Mouse (Mus musculus) heart, postnatal 0 days (tissue): Measurements from ENCODE around the gene Elavl3. TPM values are rescaled to one million over a fixed set of nuclear protein-coding genes. Genes with fewer than 3 reads are reported as not detected.
A peak's percentile ranks its signal among the peaks of the same experiment; 100 is the strongest.

ENCODE experiments used
- ATAC-seq: fragments of 200-750 bp; cut with Nextera tagmentation; 2 replicates; pipeline ENCODE4 v1.8.0; 2017; ENCODE audit warnings: low read depth, moderate number of reproducible peaks, moderate library complexity; ENCODE audit not compliant: insufficient read depth
- DNase-seq: peaks from one replicate; pipeline ENCODE4 v3.0.0-alpha.2; 2016; ENCODE audit warnings: low spot score
- H3K27ac ChIP-seq: fragments of 300-500 bp; sonication (generic); 2 replicates; pipeline ENCODE4 v1.5.1; 2014; ENCODE audit warnings: low read depth, mild to moderate bottlenecking
- H3K27me3 ChIP-seq: fragments of 300-500 bp; sonication (generic); 2 replicates; pipeline ENCODE4 v1.6.1; 2014; ENCODE audit warnings: low read length, mixed read lengths; ENCODE audit not compliant: control insufficient read depth, insufficient read depth
- H3K36me3 ChIP-seq: fragments of 300-500 bp; sonication (generic); replicated peaks from 2 replicates; pipeline ENCODE4 v1.6.1; 2014; ENCODE audit warnings: low read length, mixed read lengths; ENCODE audit not compliant: control insufficient read depth, insufficient read depth
- H3K4me1 ChIP-seq: fragments of 300-500 bp; sonication (generic); 2 replicates; pipeline ENCODE4 v1.6.1; 2014; ENCODE audit warnings: antibody characterized with exemption; ENCODE audit not compliant: control insufficient read depth, insufficient read depth
- H3K4me2 ChIP-seq: fragments of 300-500 bp; sonication (generic); 2 replicates; pipeline ENCODE4 v1.6.1; 2014; ENCODE audit warnings: low read depth, mild to moderate bottlenecking, low read length, moderate library complexity
- H3K4me3 ChIP-seq: fragments of 300-500 bp; sonication (generic); 2 replicates; pipeline ENCODE4 v1.5.1; 2014; ENCODE audit warnings: low read depth, low read length
- H3K9ac ChIP-seq: fragments of 300-500 bp; sonication (generic); replicated peaks from 2 replicates; pipeline ENCODE4 v1.6.1; 2014; ENCODE audit warnings: low read depth, low read length, mixed read lengths
- H3K9me3 ChIP-seq: fragments of 300-500 bp; sonication (generic); replicated peaks from 2 replicates; pipeline ENCODE4 v1.6.1; 2016; ENCODE audit warnings: low read length; ENCODE audit not compliant: control insufficient read depth
- CTCF ChIP-seq: IDR thresholded peaks from 2 replicates; pipeline ENCODE4 v1.5.1; 2016; ENCODE audit warnings: antibody characterized with exemption, control low read depth, low read depth
- EP300 ChIP-seq: IDR thresholded peaks from 2 replicates; pipeline ENCODE4 v1.6.1; 2016; ENCODE audit warnings: antibody characterized with exemption, low read depth
- WGBS: fragments of 180-500 bp; shearing (Covaris S2); extraction: QIAGEN DNeasy Blood & Tissue Kit; methylation state at CpG from one replicate; pipeline ENCODE4 v1.1.7; 2014; 5-methylcytosine and 5-hydroxymethylcytosine counted together
- polyA plus RNA-seq: library from polyadenylated mRNA; unstranded; fragments of >200 nt; fragmentation: Nextera tagmentation; extraction: Ambion mirVana; gene quantifications from 2 replicates; pipeline ENCODE4 v1.2.1, GENCODE M21; 2015
- total RNA-seq: library from RNA; depleted of rRNA; stranded (reverse); fragments of >200 nt; gene quantifications from 2 replicates; pipeline ENCODE4 v1.2.3, GENCODE M21; 2014; ENCODE audit warnings: low replicate concordance

Gene Elavl3
- total and polyA plus RNA-seq, 2 experiments from 2014 or later: 0.15 TPM; not detected in 1

DNA sequence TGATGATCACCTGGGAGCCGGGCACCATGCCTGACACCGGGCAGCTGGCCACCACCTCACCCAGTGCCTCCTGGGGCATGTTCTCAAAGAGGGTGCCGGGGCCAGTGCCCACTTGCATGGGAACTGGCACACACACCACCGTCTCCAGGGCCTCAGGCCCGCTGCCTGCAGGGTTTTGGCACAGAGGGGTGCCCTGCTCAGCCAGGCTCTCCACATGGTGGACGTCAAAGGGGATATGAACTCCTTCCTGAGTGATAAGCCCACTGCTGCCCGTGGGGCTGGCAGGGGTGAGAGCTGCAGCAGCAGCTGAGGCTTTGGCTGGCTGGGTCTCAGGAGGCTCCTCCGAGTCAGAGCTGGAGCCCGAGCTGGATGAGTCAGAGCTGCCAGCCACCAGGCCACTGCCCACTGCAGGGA, 6.2 kb upstream of the Elavl3 start:
- DNase-seq: no peak
- peaks cover 45% of the 10 kb centered on the region for H3K36me3 ChIP-seq

GRCm38 (mm10) chr9:22057031-22057517, 5.3 kb upstream of the Elavl3 start:
- Histone ChIP-seq H3K4me3 (no peak overlapping the region), H3K4me2 (no peak overlapping the region), H3K9ac (no peak overlapping the region), H3K9me3 (no peaks in the 10 kb centered on the region), H3K4me1 (peaks cover 5% of the 10 kb centered on the region; the same call in 1 of the 2 replicates), H3K27me3 (peaks cover 37% of the 10 kb centered on the region), H3K27ac (no peak overlapping the region), H3K36me3 (peaks cover 37% of the 10 kb centered on the region)
- DNase-seq: no peak
- ATAC-seq: no peak
- WGBS: 85% methylated on average over 9 of the region's 9 CpGs
- TF ChIP-seq EP300 (no peak), CTCF (no peak)

More for the DNA sequence above, 6.2 kb upstream of the Elavl3 start:
- Histone ChIP-seq H3K27me3 (peaks cover 28% of the 10 kb centered on the region), H3K4me2 (no peak overlapping the region), H3K27ac (no peak overlapping the region), H3K4me3 (no peak overlapping the region), H3K9ac (no peak overlapping the region), H3K9me3 (no peaks in the 10 kb centered on the region), H3K4me1 (peaks cover 5% of the 10 kb centered on the region; the same call in 1 of the 2 replicates)
- WGBS: 77% methylated on average over 9 of the region's 9 CpGs
- TF ChIP-seq EP300: no peak
- no peak for TF ChIP-seq CTCF
- no peak for ATAC-seq

DNA sequence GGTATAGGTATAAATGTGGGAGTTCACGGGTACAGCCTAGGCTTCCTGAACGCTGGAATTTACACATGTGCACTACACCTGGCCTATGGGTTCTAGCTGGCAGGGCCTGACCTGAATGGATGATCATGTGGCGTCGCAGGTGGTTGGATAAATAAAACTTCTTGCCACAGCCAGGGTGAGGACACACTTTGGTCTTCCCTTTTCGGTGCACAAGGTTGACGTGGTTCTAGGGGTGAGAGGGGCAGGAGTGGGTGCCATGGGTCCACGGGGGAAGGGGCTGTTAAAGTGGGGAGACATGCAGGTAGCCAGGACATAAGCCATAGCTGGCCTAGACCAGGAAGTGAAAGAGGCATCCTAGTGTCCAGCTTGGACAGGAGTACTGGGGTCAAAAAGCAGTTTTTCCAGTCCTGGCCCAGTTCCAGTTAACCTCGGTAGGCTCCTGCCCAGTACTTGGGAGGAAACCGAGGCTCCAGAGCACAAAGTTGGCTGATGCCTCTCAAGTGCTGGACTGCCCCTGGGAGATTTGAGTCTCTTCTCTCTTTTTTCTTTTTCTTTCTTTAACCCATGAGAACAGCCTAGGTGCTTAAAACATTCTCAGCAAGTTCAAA, 4.6 kb upstream of the Elavl3 start:
- TF ChIP-seq EP300: no peak
- TF ChIP-seq CTCF: no peak
- ATAC-seq (no peak), DNase-seq (no peak)
- 69% methylated on average over 9 of the region's 9 CpGs for WGBS
- H3K36me3 ChIP-seq: peaks cover 31% of the 10 kb centered on the region
- no peaks in the 10 kb centered on the region for H3K9me3 ChIP-seq
- H3K27ac ChIP-seq: no peak overlapping the region
- no peak overlapping the region for H3K4me2 ChIP-seq
- H3K27me3 ChIP-seq: peaks cover 44% of the 10 kb centered on the region
- no peak overlapping the region for H3K9ac ChIP-seq
- H3K4me1 ChIP-seq: peaks cover 5% of the 10 kb centered on the region; the same call in 1 of the 2 replicates
- H3K4me3 ChIP-seq: no peak overlapping the region

GRCm38 (mm10) chr9:22055713-22056112, 3.9 kb upstream of the Elavl3 start:
- no peak overlapping the region for H3K27ac ChIP-seq
- peaks cover 24% of the 10 kb centered on the region for H3K36me3 ChIP-seq
- no peak overlapping the region for H3K4me3 ChIP-seq
- no peak overlapping the region for H3K4me2 ChIP-seq
- WGBS: 30% methylated on average over 29 of the region's 29 CpGs
- no peaks in the 10 kb centered on the region for H3K9me3 ChIP-seq
- no peak overlapping the region for H3K9ac ChIP-seq
- DNase-seq (no peak), ATAC-seq (no peak)
- TF ChIP-seq CTCF (no peak), EP300 (no peak)
- H3K4me1 ChIP-seq: peaks cover 11% of the 10 kb centered on the region; the same call in 1 of the 2 replicates
- peaks cover 51% of the 10 kb centered on the region for H3K27me3 ChIP-seq

GRCm38 (mm10) chr9:22054411-22055076, 2.7 kb upstream of the Elavl3 start:
- WGBS: 2% methylated on average over 32 of the region's 32 CpGs
- Histone ChIP-seq H3K4me1 (peaks cover 11% of the 10 kb centered on the region; the same call in 1 of the 2 replicates), H3K9ac (no peak overlapping the region), H3K27me3 (peaks cover 62% of the 10 kb centered on the region), H3K4me2 (0 out of 2 replicates have a peak overlapping the region, but pooled peaks have one; percentile 3), H3K36me3 (peaks cover 22% of the 10 kb centered on the region), H3K27ac (no peak overlapping the region), H3K9me3 (no peaks in the 10 kb centered on the region), H3K4me3 (no peak overlapping the region)
- peak; percentile 39 for DNase-seq
- peak; percentile 37 for ATAC-seq
- TF ChIP-seq CTCF (peak; percentile 50), EP300 (no peak)
